Mouse (Mus musculus): Measurements from ENCODE around the gene Retreg3. TPM values are rescaled to one million over a fixed set of nuclear protein-coding genes. Genes with fewer than 3 reads are reported as not detected.

The Retreg3 gene
- polyA plus RNA-seq, 1 experiment, result 55.0 TPM

DNA sequence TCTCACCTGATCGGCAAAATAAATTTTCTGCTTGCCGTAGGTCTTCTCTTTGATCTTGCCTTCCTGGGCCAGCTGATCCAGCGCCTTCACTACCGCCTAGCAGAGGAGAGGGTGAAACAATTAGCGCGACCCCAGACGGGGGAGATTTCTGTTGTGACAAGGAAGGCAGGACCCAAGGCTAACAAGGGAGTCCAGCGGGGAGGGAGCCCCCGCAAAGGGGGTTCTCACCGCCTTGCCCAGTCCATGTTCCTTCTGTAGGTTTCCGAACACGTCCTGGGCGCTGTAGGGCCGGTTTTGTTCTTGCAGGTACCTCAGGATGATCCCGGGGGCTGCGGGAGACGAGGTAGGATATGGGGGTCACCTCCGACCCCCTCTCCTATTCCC is 24.8 kb downstream of the Retreg3 start:
- Histone ChIP-seq H3K4me1 (ENCODE audit: control insufficient read depth, insufficient read depth, insufficient read length, low read length) (no peaks in the 10 kb centered on the region), H3K4me3 (ENCODE audit: low read depth, low read length) (peak overlapping the region; percentile 88), H3K27ac (ENCODE audit: insufficient read depth, low read depth, low read length) (no peak overlapping the region), H3K27me3 (ENCODE audit: control insufficient read depth, insufficient read depth, low read length) (no peaks in the 10 kb centered on the region), H3K36me3 (ENCODE audit: control insufficient read depth, insufficient read depth, low read length) (peaks cover 61% of the 10 kb centered on the region)
- WGBS, result under 1% methylated on average over 18 of the region's 18 CpGs
- TF ChIP-seq POLR2A (IDR thresholded peaks at IDR 0.05; ENCODE audit: low read depth, low read length) (no peak), CTCF (IDR thresholded peaks at IDR 0.05; ENCODE audit: extremely low read depth, insufficient read length, insufficient replicate concordance, low read depth, low read length) (no peak)

DNA sequence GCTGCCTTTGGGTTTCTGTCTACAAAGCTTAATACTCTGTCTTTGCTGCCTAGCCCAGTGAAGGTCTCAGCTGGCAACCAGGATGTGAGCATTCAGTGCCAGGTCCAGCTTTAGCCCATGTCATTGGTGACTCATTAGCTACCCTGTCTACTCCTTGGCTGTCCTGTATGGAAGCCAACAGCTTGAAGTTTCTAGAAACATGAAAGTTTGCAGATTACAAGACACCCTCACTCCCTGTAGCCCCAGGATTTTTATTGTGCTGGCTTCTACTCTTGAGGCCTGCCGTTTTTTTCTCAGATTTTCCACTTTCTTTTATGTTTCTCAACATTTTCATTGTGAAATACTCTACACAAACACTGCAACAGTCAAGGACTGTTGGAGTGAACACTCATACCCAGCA is 29.8 kb downstream of the Retreg3 start:
- peaks cover 49% of the 10 kb centered on the region for H3K36me3 ChIP-seq (ENCODE audit: control insufficient read depth, insufficient read depth, low read length)
- peaks cover 19% of the 10 kb centered on the region for H3K4me1 ChIP-seq (ENCODE audit: control insufficient read depth, insufficient read depth, insufficient read length, low read length)
- TF ChIP-seq CTCF (IDR thresholded peaks at IDR 0.05; ENCODE audit: extremely low read depth, insufficient read length, insufficient replicate concordance, low read depth, low read length) (no peak), POLR2A (IDR thresholded peaks at IDR 0.05; ENCODE audit: low read depth, low read length) (no peak)
- no peak overlapping the region for H3K4me3 ChIP-seq (ENCODE audit: low read depth, low read length)
- H3K27me3 ChIP-seq (ENCODE audit: control insufficient read depth, insufficient read depth, low read length), result no peaks in the 10 kb centered on the region
- 86% methylated on average over 1 of the region's 1 CpGs for WGBS
- no peak overlapping the region for H3K27ac ChIP-seq (ENCODE audit: insufficient read depth, low read depth, low read length)

DNA sequence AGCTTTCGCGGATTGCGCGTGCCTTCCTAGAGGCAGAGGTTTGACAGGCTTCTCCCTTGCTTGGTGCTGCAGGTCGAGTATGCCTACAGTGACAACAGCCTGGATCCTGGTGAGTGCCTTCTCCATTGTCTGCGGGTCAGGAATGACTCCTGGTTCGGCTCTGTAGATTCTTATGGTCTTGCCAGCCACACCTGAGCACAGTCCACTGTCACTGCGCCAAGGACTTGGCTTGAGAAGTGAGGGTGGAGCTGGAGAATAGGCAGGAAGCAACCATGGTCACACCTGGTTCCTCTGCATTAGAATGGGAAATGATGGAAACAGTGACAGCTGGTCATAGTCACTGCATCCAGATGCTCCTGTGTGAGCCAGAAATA is 32.0 kb downstream of the Retreg3 start:
- Histone ChIP-seq H3K27me3 (ENCODE audit: control insufficient read depth, insufficient read depth, low read length) (no peaks in the 10 kb centered on the region), H3K4me1 (ENCODE audit: control insufficient read depth, insufficient read depth, insufficient read length, low read length) (peaks cover 27% of the 10 kb centered on the region), H3K4me3 (ENCODE audit: low read depth, low read length) (peak overlapping the region; percentile 74), H3K27ac (ENCODE audit: insufficient read depth, low read depth, low read length) (peak overlapping the region; percentile 94), H3K36me3 (ENCODE audit: control insufficient read depth, insufficient read depth, low read length) (peaks cover 42% of the 10 kb centered on the region)
- no peak for TF ChIP-seq CTCF (IDR thresholded peaks at IDR 0.05; ENCODE audit: extremely low read depth, insufficient read length, insufficient replicate concordance, low read depth, low read length)
- TF ChIP-seq POLR2A (IDR thresholded peaks at IDR 0.05; ENCODE audit: low read depth, low read length), result peak; percentile 92
- 3% methylated on average over 8 of the region's 8 CpGs for WGBS

DNA sequence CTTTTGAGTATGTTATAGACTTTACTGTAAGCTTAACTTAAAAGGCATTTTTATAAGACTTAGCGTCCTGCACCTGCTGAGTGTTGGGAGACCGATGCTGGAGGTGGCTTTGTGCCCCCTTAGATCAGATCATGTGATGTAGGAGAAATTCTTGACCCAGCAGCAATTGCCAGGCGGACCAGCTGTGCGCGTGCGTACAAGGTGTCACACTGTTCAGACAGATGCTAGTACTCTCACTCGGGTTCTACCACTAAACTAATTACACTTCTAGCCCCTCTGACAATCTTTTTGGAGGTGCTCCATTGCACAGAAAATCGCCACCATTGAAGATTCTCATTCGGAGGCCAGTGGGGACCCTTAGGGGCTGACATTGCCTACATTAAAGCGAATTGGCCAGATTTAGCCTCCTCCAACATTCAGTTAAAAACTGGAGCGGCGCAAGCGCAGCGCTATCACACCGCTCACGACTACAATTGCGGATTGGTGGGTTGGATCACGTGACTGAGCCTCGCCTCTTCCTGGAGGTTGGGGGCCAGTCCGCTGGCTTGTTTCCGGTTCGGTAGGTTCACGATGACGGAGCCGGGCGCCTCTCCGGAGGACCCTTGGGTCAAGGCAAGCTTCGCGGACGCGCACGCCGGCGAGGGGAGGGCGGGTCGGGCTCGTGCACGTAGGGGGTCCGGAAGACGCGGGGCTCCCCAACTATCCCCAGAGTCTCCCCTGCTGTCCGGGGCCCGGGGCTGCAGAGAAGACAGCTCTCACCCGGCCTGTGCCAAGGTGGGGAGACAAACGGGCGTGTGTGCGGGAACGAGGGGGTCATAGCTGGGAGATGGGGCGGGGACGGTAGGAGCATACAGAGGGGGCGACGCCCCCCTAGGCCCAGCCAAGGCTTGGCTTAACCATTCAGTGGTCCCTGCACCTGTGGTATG is 32.7 kb downstream of the Retreg3 start, which contains the start of gene Mlx:
Gene Mlx (plus strand): TSS at position 522 of the 926 bp plus-strand sequence.
- peaks cover 35% of the 10 kb centered on the region for H3K36me3 ChIP-seq (ENCODE audit: control insufficient read depth, insufficient read depth, low read length)
- peaks cover 27% of the 10 kb centered on the region for H3K4me1 ChIP-seq (ENCODE audit: control insufficient read depth, insufficient read depth, insufficient read length, low read length)
- WGBS, result 2% methylated on average over 49 of the region's 52 CpGs
- TF ChIP-seq POLR2A (IDR thresholded peaks at IDR 0.05; ENCODE audit: low read depth, low read length) (peak; percentile 82), CTCF (IDR thresholded peaks at IDR 0.05; ENCODE audit: extremely low read depth, insufficient read length, insufficient replicate concordance, low read depth, low read length) (no peak)
- H3K4me3 ChIP-seq (ENCODE audit: low read depth, low read length), result peak within 1 kb of the TSS; percentile 74
- no peaks in the 10 kb centered on the region for H3K27me3 ChIP-seq (ENCODE audit: control insufficient read depth, insufficient read depth, low read length)
- peak within 1 kb of the TSS; percentile 94 for H3K27ac ChIP-seq (ENCODE audit: insufficient read depth, low read depth, low read length)

DNA sequence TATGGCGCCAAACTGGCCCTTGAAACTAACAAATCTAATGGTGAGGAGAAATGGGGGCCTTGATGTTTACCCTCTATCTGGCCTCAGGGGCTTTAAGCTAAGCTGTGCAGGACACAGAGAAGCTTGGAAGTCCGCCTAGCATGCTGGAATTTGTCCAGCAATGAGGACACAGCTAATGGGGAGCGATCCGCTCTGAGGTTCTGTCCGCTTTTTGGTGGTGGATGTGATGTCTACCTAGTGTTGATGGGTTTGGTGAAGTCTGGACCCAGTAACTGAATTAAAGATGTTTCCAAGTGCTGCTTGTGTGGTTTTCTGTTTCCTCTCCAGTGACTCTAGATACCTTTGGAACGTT is 33.4 kb downstream of the Retreg3 start:
- TF ChIP-seq POLR2A (IDR thresholded peaks at IDR 0.05; ENCODE audit: low read depth, low read length) (no peak), CTCF (IDR thresholded peaks at IDR 0.05; ENCODE audit: extremely low read depth, insufficient read length, insufficient replicate concordance, low read depth, low read length) (no peak)
- peak overlapping the region; percentile 1; the same call in 1 of the 2 replicates for H3K4me3 ChIP-seq (ENCODE audit: low read depth, low read length)
- 60% methylated on average over 6 of the region's 6 CpGs for WGBS
- H3K4me1 ChIP-seq (ENCODE audit: control insufficient read depth, insufficient read depth, insufficient read length, low read length), result peaks cover 29% of the 10 kb centered on the region
- H3K27ac ChIP-seq (ENCODE audit: insufficient read depth, low read depth, low read length), result peak overlapping the region; percentile 94
- H3K36me3 ChIP-seq (ENCODE audit: control insufficient read depth, insufficient read depth, low read length), result peaks cover 29% of the 10 kb centered on the region
- H3K27me3 ChIP-seq (ENCODE audit: control insufficient read depth, insufficient read depth, low read length), result no peaks in the 10 kb centered on the region

DNA sequence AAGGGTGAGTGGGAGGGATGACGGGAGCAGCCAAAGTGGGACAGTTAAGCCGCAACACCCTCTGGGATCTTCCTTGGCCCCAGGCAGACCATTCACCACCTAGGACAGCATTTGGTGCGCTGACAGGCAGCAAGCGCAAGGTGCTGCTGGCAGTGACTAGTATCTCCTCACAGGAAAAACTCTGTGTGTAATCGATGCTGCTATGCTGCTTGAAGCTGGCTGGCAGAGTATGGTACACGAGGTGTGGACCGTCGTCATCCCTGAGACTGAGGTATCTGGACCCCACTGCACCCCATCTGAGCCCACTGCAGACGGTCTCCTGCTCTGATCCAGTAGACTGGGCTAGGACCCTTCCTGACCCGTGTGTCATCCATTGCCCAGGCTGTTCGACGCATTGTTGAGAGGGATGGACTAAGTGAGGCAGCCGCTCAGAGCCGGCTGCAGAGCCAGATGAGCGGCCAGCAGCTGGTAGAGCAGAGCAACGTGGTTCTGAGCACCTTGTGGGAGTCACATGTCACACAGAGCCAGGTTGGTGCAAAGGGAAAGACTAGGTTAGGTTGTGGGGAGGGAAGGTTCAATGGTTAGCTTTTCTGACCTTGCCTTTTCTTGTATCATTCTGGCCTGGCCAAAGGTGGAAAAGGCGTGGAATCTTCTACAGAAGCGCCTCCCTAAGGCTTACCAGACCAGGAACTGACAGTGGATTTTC is 33.9 kb downstream of the Retreg3 start:
- 87% methylated on average over 18 of the region's 18 CpGs for WGBS
- peaks cover 29% of the 10 kb centered on the region for H3K4me1 ChIP-seq (ENCODE audit: control insufficient read depth, insufficient read depth, insufficient read length, low read length)
- H3K27me3 ChIP-seq (ENCODE audit: control insufficient read depth, insufficient read depth, low read length), result no peaks in the 10 kb centered on the region
- no peak for TF ChIP-seq CTCF (IDR thresholded peaks at IDR 0.05; ENCODE audit: extremely low read depth, insufficient read length, insufficient replicate concordance, low read depth, low read length)
- TF ChIP-seq POLR2A (IDR thresholded peaks at IDR 0.05; ENCODE audit: low read depth, low read length), result no peak
- H3K36me3 ChIP-seq (ENCODE audit: control insufficient read depth, insufficient read depth, low read length), result peaks cover 24% of the 10 kb centered on the region
- H3K4me3 ChIP-seq (ENCODE audit: low read depth, low read length), result no peak overlapping the region
- peak overlapping the region; percentile 94 for H3K27ac ChIP-seq (ENCODE audit: insufficient read depth, low read depth, low read length)

DNA sequence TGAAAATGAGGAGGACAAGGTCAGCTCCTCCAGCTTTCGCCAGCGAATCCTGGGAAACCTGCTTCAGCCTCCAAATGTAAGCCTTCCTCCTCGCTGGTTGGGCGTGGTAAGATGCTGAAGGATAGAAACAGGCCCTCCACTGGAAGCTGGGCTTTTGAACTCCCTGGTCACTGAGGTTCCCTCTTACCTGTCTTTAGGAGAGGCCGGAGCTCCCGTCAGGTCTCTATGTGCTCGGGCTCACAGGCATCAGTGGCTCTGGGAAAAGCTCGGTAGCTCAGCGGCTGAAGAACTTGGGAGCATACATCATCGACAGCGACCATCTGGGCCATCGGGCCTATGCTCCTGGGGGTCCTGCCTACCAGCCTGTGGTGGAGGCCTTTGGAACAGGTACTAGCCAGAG is 34.9 kb downstream of the Retreg3 start:
- Histone ChIP-seq H3K27me3 (ENCODE audit: control insufficient read depth, insufficient read depth, low read length) (peaks cover 3% of the 10 kb centered on the region), H3K4me3 (ENCODE audit: low read depth, low read length) (no peak overlapping the region), H3K4me1 (ENCODE audit: control insufficient read depth, insufficient read depth, insufficient read length, low read length) (peaks cover 32% of the 10 kb centered on the region), H3K36me3 (ENCODE audit: control insufficient read depth, insufficient read depth, low read length) (peaks cover 17% of the 10 kb centered on the region), H3K27ac (ENCODE audit: insufficient read depth, low read depth, low read length) (no peak overlapping the region)
- TF ChIP-seq CTCF (IDR thresholded peaks at IDR 0.05; ENCODE audit: extremely low read depth, insufficient read length, insufficient replicate concordance, low read depth, low read length) (no peak), POLR2A (IDR thresholded peaks at IDR 0.05; ENCODE audit: low read depth, low read length) (no peak)
- WGBS, result 96% methylated on average over 12 of the region's 12 CpGs
